Mouse (Mus musculus) frontal cortex, postnatal 36 days (tissue): ENCODE measurements around the gene Ostf1.

Experiments
- DNase-seq, 2 experiments: peaks; one replicate each; pipeline ENCODE4 v3.0.0; 2022; ENCODE audit warnings: low spot score in 2 of 2

Gene Ostf1

DNA sequence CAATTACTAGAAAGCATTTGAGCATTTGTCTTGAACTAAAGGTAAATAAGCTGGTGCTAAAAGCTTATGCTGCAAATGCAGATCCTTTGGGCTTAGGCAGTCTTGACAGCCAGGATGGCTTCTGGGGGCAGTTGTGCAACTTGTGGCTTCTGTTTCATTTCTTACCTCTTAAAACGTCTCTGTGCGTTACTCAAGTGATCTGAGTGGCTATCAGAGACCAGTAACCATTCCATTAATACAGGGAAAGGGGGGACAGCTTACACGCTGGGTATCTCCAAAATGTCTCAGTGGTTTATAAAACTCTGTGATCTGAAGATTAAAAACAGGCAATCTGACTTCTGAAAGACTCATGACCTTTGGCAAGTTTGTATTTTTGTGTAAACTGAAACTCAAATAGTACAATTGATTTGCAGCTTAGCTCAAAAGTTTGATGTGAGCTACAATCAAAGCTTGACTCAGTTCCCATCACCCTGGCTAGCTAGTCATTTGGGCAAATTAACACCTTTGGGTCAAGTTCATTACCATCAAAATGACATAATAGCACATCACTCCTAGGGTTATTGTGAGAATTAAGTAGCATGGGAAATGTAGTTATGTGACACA is 62.7 kb downstream of the Ostf1 start:
- no peak for DNase-seq

- DNase-seq: peak in 1 of 2 experiments; percentile 13
Observed at GRCm38 (mm10) chr19:18567936-18568827, 63.4 kb downstream of the Ostf1 start.

DNA sequence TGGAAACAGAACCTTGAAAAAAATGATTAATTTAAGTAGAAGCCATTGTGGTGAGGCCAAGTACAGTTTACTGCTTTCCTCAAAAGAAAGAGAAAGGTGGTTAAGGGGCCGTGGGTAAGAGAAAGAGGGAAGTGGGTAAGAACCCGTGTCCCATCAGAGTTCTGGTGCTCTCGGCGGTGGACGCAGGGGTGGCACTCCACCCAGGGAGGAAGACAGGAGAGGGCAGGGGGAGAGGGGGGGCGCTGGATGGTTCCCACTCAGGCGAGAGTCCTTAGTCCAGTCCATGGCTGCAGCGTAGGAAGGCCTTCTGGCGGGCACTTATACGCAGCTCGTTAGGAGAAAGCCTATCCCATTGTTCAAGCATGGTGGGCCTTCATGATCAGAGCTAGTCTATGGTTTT is 64.1 kb downstream of the Ostf1 start:
- no peak for DNase-seq

- no peak for DNase-seq
Observed at GRCm38 (mm10) chr19:18557708-18558107, 73.9 kb downstream of the Ostf1 start.

DNA sequence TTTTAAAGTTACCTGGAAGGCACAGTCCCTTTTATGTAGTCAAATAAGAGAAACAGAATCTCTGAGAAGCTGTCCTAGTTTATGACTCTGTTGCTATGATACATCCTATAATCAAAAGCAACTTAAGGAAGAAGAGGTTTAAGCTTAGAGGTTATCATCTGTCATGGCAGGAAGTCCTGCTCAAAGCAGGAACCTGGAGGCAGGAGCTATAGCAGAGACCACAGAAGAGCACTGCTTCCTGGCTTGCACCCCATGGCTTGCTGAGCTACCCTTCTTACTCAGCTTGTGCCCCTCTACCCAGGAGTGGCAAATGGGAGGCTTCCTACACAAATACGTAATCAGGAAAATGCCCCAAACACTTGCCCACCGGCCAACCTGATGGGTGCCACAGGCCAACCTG is 76.0 kb downstream of the Ostf1 start:
- DNase-seq: no peak

GRCm38 (mm10) chr19:18548668-18549067 is 83.0 kb downstream of the Ostf1 start:
- peak; percentile 72 to 91 for DNase-seq
